Mouse (Mus musculus): ENCODE data around the gene Rnf41.

GRCm38 (mm10) chr10:128368402-128369217 is 42.8 kb upstream of the Rnf41 start, which contains the start of gene Coq10a:
- TF ChIP-seq GATA1 (IDR thresholded peaks at IDR 0.05; ENCODE audit: low read length) = no peak
- TF ChIP-seq TAL1 (IDR thresholded peaks at IDR 0.05; ENCODE audit: low read length) = no peak
